Mouse (Mus musculus): ENCODE measurements around the gene Prune1.

Prune1 gene

DNA sequence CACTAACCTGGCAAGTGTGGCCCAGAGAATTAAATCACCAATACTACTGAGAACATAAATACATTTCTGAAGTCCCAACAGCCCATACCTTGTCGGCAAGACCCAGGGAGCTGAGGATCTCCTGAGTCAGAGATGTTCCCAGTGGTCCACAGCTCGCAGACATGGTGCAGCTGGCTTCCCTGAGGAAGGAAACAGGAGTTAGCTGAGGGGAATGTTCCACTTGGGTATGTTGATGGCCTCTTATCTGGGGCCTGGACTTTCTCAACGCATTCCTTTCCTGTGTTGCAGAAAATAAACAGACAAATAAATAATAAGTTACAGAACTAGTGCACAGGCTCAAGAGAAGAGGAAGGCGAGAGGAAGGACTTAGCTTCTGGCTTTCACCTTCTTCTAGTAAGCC, 24.4 kb upstream of the Prune1 start:
- no peak for DNase-seq (ENCODE audit: low spot score in 2 of 2)

DNA sequence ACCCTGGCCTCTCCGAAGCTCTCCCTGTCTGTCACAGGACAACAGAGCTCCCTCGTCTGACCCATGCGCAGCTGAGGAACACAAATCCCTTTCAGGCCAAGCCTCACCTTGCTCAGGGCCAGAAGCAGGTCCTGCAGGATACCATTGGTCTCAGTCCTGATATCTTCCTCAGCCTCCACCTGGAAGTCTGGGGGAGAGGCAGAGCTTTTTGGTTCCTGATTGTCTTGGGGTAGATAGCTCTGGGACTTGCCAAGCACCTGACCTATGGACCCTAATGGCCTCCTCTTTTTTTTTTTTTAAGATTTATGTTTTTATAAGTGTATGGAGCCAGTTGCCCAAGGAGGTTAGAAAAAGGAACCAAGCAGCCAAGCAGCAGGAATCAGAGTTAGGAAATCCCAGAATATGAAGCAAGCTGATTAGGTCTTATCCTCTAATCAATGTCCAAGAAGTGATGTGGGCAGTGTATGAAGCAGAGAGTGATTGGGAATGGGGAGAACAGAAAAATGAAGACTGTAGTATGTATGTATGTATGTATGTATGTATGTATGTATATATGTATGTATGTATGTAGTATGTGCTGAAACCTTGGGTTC, 19.4 kb upstream of the Prune1 start:
- DNase-seq (ENCODE audit: low spot score in 2 of 2): no peak

DNA sequence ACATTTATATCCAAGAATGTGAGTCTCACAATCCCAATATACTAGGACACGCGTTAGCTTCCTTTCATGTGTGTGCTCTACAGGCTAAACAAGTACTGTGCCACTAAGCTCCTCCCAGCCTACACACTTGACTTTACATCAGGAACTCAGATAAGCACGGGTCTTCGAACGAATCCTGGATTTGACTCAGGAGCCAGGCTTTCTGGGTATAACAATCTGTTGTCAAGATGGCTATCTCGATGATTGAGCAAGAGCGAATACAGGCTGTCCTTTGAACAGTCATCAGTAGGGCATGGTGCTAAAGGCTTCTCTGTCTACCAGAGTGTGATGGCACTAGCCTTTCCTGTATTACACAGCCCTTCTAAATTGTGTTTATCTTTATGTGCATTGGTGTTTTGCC, 16.1 kb upstream of the Prune1 start:
- no peak for DNase-seq (ENCODE audit: low spot score in 2 of 2)

DNA sequence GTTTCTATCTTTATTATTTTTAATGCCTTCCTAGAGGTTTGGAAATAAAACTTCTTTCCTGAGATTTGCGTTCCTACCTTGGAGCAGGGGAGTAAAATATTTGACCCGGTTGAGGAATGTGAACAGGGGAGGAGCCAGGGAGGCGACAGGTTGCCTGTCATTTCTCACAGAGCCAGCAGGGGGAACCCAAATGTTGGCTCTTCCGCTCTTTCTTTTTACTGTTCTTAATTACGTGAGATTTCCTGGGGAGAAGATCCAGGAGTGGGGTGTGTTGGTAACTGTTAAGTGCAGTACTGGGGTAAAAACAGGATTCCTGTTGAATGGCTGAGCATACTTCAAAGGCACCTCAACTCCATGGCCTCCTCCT, 14.2 kb upstream of the Prune1 start:
- peak; percentile 28 to 72 for DNase-seq (ENCODE audit: low spot score in 2 of 2)

DNA sequence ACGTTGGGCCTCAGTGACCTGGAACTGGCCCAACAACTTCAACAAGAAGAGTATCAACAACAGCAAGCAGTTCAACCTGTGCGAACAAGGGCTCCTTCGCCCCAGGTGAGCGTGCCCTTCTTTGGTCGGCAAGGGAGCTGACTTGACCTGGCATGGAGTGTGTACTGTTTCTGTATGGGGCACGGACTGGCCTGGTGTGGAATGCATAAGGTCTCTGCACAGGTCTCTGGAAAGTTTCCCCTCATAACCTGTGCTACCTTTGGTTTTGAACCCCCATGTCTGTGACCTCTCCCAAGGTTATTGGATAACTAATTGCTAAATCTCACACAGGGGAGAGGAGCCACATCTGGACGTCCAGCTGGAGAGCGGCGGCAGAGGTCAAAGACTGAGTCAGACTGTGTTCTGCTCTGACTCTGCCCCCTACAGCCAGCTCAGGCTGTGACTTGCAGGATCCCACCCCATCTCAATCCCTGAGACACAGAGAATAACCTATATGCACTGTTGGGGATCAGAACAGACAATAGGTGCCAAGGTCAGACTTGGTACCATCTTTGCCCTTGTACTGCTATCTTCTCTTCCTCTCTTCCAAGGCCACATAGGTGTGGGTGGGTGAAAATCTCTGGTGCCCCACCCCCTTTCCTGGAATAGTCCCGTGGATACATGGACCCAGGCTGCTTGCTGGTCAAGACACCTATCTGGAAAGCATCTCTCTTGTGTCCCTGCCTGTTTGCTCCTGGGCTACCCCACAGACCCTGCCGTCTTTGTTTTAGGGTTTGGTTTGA, 13.6 kb upstream of the Prune1 start:
- no peak for DNase-seq (ENCODE audit: low spot score in 2 of 2)

DNA sequence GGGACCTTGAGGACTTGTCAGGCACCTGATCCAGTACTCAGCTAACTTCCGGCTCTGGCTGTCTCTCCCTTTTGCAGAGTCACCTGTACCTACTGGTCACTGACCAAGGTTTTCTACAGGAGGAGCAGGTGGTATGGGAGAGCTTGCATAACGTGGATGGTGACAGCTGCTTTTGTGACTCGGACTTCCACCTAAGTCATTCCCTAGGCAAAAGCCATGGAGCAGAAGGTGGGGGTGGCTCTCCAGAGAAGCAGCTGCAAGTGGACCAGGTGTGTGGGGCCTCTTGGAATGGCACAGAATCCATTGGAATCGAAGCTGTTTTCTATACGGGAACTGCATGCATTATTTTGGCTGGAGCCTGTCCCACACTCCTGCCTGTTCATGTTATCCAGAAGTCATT, 12.8 kb upstream of the Prune1 start:
- no peak for DNase-seq (ENCODE audit: low spot score in 2 of 2)

DNA sequence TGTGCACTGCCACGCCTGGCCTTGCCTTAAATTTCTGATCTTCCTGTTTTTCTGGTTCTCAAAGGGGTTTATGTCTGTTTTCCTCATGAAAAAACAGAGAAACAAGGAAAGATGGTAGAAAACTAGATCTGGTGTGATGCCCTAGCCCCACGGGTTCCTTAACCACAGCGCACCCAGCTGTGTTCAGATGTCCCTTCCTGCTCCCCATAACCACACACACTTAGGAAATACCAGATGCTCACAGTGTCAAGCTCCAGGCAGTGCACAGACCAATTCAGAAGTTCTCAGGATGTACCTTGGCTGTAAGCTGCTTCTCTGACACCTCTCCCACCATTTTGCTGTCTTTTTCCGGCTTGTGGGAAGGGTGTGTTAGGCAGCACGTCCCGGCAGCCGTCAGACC, 12.4 kb upstream of the Prune1 start:
- DNase-seq (ENCODE audit: low spot score in 2 of 2): no peak

DNA sequence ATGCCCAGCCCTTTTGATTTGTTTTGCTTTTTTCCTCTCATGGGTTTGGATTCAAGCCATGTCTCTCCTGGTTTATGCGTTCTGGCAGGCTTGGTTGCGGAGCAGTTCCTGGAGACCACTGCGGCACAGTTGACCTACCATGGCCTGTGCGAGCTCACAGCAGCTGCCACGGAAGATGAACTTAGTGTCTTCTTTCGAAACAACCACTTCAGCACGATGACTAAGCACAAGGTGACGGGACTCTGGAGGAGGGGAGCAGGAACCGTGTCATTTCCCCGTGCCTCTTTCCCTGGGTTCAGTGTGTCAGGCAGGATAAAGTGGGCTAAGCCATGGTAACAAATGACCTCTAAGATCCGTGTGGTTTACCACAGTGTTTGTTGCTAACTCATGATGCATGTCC, 11.7 kb upstream of the Prune1 start:
- no peak for DNase-seq (ENCODE audit: low spot score in 2 of 2)

DNA sequence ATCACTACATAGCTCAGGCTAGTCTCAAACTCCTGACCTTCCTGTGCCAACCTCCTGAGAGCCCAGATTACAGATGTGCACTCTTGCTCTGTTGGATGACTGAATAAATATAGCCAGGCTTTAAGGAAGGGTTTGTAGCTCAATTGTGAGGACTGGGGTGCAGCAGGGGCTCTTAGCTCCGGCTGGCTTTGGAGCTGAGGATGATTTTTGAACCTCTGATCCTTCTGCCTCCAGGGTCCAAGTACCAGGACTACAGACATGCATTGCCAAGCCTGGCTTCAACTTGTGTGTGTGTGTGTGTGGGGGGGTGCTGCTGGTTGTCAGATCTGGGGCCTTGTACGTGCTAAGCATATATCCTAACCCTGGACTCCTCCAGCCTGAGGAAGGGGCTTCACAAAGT, 11.0 kb upstream of the Prune1 start:
- DNase-seq (ENCODE audit: low spot score in 2 of 2): no peak

DNA sequence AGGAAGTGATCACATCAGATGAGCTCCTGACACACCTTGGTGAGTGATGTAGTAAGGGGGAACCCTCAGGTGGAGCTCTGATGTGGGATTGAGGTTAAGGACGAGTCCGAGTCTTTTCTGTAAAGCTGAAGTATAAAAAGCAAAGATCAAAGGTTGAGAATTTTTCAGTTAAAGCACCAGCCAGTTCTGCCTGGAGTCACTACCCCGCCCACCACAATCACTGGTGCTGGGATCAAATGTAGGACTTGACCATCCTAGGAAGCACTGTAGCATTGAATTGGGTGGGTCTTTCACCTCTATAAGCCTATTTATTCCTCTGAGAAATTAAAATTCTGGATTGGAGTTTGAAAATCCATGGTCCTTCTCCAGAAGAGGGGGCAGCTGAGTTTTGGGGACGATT, 9.2 kb upstream of the Prune1 start:
- no peak for DNase-seq (ENCODE audit: low spot score in 2 of 2)

DNA sequence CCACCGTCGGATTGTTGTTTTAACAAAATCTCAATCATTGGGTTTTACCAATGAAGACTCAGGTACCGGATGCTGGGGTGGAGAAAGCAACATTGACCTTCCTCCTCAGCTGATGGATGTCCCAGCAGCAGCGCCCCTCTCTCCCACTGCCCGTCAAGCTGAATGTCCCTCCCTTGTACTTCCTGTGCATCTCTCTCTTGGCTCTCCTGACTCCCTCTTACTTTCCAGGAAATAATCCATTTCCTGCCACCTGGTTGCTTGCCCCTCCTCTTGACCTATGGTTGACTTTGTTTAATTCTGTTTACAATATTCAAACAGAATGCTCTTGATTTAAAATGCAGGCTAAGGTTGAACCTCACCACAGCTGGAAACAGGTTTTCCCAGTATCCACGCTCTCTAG, 8.3 kb upstream of the Prune1 start:
- no peak for DNase-seq (ENCODE audit: low spot score in 2 of 2)

DNA sequence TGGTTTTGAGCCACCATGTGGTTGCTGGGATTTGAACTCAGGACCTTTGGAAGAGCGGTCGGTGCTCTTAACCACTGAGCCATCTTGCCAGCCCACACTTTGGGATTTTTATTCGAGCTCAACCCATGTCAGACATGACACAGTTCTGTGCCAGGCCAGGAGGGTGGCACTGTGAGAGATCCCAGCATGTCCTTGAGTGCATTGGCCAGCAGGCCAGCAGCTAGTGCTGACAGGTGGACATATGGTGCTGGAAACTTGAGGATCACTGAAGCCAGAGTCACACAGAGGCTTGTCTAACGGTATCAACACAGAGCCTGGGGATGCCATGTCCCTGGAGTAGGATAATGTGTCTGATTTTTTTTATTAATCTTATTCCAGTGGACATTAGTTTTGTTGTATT, 7.5 kb upstream of the Prune1 start:
- DNase-seq (ENCODE audit: low spot score in 2 of 2): no peak

DNA sequence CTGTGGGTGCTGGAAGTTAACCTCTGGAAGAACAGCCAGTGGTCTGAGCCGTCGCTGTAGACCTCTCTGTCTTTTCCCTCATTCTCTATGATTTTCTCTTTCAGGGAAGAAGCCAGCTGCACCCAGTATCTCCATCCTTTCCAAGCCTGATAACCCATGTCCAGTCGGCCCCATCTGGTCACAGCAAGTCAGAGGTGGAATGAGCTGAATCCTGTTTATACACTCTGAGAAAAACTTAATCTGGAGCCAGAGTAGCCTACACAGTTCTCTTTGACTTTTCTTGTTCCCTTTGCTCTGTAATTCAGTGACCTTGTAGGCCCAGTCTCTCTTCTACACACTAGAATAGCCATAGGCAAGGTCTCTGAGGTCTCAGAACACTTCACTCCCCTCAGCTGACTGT, 5.7 kb upstream of the Prune1 start:
- no peak for DNase-seq (ENCODE audit: low spot score in 2 of 2)

DNA sequence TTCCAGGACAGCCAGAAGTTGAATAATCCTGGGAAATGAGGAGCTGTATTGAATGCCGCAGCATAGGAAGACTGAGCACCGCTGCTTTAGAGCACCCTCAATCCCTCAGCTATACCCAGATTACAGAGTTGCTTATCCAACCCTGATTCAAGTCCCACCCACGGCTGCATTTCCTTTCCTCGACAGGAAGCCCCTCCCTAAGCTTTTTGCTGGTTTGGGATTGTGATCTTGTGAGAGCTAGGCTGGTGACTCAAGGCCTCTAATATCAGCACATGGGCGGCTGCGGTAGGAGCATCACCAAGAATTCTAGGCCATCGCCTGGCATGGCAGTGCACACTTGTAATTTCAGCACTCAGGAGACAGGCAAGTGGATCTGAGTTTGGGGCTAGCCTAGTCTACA, 4.6 kb upstream of the Prune1 start:
- DNase-seq (ENCODE audit: low spot score in 2 of 2): no peak

DNA sequence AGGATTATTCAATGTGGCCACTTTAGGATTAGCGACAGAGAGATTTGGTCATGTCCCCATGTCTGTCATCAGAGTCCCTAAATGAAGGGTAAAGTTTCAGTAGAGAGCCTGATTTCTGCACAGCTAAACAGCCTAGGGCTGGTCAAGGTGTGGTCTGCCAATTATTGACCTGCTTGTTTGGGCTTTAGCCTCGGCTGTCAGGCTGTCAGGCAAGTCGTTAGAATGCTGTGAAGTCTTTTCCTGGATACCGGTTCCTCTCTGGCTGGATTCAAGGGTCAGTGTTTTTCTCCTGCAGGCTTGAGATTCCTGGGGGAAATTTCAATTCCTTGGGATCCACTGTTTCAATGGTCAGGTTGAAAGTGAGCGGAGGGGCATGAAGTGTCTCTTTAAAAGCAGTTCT, 4.1 kb upstream of the Prune1 start:
- no peak for DNase-seq (ENCODE audit: low spot score in 2 of 2)

DNA sequence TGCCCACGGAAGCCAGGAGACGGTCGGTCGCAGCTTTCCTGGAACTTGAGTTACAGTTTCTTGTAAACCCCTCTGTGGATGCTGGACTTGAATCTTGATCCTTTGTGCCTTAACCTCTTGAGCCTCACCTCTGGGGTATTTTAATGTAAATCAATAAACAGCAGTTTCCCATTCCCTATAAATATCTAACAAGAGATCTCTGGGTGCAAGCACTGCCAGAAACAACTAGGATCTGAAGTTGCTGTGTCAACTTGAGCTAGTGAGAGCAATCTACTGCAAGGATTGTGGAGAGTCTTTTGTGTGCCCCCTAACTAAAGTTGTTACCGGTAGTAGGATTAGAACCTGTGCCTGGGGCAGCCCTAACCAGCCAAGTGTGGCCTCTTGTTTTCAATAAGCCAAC, 3.5 kb upstream of the Prune1 start:
- DNase-seq (ENCODE audit: low spot score in 2 of 2): no peak

DNA sequence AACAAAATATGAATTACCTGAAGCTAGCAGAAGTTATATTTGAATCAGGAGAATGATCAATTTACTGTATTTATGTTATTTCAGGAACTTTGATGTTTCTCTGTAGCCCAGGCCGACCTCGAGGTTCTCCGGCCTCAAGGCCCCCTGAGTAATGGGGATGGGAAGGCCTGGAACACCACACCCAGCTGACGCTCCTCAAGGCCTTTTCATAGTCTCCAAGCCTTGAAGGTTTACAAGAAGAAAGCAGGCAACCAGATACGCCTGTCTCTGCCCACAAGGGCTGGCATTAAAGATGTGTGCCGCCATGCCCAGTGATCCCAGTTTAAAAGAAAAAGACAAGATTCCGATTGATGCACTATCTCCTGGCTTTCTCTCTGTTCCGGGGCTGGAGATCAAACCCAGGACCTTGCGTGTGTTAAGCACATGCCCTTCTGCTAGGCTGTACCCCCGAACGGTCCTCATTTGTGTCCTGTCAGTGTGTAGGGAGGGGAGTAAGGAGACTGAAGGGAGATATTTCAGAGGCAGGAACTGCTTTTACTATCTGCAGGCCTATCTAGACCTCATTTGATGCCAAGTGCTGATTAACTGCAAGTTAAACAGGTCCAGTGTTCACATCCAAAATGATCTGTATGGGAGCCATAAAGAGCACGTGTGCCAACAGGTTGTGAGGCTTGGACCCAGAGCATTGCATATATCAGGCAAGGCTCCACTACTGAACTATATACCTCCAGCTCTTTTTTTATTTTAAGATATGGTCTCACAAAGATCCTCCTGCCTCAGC, 2.8 kb upstream of the Prune1 start:
- no peak for DNase-seq (ENCODE audit: low spot score in 2 of 2)

DNA sequence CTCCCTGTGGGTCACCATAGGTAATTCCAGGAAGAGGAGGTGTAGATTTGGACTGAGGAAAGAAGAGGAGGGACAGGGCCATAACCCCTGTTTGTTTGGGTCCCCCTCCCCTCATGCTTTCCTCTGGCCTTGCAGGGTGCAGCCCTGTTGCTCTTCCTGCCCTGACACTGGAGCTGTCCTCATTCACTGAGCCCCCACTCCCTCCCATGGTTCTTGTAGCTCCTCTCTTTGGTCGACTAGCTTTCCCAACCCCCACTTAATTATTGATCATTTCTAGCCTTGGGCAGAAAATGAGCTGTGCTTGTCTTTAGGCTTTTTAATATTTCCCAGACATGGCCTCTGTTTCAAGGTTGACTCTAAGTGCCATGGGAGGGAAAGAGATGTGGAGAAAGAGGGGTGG, 2.2 kb upstream of the Prune1 start:
- peak in 1 of 2 experiments; percentile 14 for DNase-seq (ENCODE audit: low spot score in 2 of 2)

DNA sequence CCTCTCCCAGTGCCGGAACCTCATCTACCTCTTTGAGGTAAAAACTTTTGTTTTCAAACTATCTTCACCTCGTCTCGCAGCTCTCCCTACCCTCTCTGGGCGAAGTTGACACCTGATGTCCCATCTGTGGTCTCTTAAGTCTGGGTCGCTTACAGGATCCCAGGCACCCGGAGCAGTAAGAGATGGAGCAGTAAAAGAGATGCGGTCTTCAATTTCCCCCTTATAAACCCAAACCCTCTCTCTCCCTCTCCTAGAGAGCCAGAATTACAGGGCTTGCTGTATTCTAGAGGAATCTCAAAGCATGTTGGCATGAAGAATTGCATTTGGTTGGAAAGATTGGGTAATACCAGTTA, 1.7 kb upstream of the Prune1 start:
- no peak for DNase-seq (ENCODE audit: low spot score in 2 of 2)

DNA sequence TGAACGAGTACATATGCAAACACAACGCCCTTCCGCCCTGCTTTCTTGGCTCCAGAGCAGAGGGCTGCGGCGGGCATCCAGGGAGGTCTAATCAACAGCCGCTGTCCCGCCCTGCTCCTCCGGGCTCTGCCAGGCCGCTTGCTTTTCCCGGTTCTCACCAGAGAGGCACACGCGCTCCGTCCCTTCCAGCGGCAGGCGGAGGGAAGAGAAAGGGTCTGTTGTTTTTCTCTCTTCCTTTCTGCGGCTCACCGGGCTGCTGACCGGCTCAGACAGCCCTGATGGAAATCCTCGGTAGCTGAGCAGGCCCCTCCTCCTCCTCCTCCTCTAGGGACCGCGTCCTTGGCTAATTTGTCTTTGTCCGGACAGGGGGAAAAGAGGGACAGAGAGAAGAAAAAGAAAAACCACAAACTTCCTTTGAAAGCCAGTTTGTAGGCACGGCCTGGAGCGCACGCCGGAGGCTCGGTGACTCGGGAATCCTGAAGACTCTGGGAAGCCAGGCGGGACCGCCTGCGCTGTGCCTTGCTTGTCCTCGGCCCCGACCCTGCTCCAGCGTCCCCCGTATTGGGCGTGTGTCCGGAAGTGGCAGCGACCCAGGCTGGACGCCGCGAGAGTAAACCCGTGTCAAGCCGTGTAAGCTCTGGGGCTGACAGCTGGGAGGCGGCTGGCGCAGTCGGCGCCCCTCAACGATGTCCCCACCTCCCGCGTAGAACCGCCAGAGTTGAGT, 1.2 kb upstream of the Prune1 start:
- peak; percentile 82 to 86 for DNase-seq (ENCODE audit: low spot score in 2 of 2)

DNA sequence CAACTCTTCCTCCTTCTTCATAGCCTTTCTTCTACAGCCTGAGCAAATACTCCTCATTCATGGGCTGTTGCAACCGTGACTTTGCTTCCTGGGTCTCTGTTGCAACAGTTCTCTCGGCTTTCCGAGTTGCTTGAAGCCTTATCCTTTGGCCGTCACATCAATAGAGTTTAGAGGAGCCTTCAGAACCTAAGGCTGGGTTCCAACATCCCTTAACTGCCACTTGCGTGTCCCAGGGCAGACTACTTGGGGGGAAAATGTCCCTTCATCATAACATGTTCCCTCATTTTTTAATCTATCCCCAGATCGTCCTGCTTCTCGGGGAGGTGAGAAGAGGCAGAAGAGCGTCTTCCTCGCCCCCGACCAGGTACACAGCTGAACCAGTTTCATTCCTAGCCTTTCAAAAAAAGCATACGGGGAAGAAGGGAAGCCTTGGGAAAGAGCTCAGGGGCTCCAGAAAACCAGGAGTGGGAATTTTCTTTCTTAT, 547 bp upstream of the Prune1 start:
- peak; percentile 64 to 73 for DNase-seq (ENCODE audit: low spot score in 2 of 2)

DNA sequence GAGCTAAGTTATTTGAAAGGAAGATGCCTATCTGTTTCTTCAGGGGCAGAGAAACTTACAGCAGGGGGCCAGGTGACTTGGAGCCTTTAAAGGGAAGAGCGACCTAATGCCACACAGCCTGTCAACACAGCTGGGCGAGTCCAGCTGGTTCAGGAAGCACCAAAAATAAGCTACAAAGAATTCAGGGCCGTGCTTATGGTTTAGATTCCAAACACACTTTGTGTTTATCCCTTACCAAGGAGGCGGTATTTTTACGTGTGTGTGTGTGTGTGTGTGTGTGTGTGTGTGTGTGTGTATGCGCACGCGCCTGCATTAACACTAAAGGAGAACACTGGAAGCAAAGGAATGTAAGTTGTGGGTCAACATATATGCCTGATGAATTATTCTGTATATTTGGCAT, 1.1 kb downstream of the Prune1 start:
- peak in 1 of 2 experiments; percentile 24 for DNase-seq (ENCODE audit: low spot score in 2 of 2)
